Mouse (Mus musculus) E14TG2a.4 (cell line): ENCODE measurements around the gene Nfatc3.

ENCODE experiments used
- H3K27me3 ChIP-seq: 2 replicates; pipeline ENCODE4 v1.6.1; 2014; ENCODE audit warnings: low read length, control low read depth; ENCODE audit not compliant: insufficient read depth
- H3K36me3 ChIP-seq: 2 replicates; pipeline ENCODE4 v1.6.1; 2014; ENCODE audit warnings: low read length, control low read depth; ENCODE audit not compliant: insufficient read depth
- H3K4me1 ChIP-seq: replicated peaks from 2 replicates; pipeline ENCODE4 v1.6.1; 2014; ENCODE audit warnings: low read depth, low read length, control low read depth
- H3K4me3 ChIP-seq: replicated peaks from 2 replicates; pipeline ENCODE4 v1.5.1; 2014; ENCODE audit warnings: mild to moderate bottlenecking, low read length
- H3K9me3 ChIP-seq: 2 replicates; pipeline ENCODE4 v1.6.1; 2014; ENCODE audit warnings: low read length, control low read depth
- CTCF ChIP-seq: conservative IDR thresholded peaks from 2 replicates; pipeline ENCODE4 v1.5.1; 2014; ENCODE audit warnings: low read length
- NANOG ChIP-seq: IDR thresholded peaks from 2 replicates; pipeline ENCODE4 v1.6.1; 2014; ENCODE audit warnings: borderline replicate concordance, low read length, mixed read lengths
- POU5F1 ChIP-seq: IDR thresholded peaks from 2 replicates; pipeline ENCODE4 v1.6.1; 2014; ENCODE audit warnings: low read length, borderline replicate concordance

Nfatc3 gene

DNA sequence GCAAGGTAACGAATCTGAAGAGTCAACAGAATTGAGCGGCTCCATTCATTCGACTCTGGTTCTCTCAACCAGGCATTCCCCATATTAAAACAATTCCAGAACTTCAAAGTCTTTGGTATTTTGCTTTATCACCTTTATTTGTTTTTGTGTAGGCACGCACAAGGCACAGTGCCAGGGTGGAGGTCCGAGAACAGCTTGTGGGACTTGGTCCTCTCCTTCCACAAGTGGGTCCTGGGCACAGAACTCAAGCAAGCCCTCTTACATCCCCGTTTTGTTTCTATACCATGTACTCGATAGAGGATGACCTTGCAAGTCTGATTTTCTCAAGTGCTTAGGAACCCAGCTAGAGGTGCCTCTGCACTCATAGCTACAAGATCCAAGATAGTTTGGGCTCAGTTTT, 80.0 kb downstream of the Nfatc3 start:
- H3K9me3 ChIP-seq, result no peaks in the 10 kb centered on the region
- peaks cover 68% of the 10 kb centered on the region for H3K4me1 ChIP-seq
- TF ChIP-seq CTCF (no peak), NANOG (no peak), POU5F1 (no peak)
- H3K27me3 ChIP-seq, result peaks cover 40% of the 10 kb centered on the region
- H3K36me3 ChIP-seq, result peaks cover 9% of the 10 kb centered on the region
- H3K4me3 ChIP-seq, result peak overlapping the region; percentile 83

DNA sequence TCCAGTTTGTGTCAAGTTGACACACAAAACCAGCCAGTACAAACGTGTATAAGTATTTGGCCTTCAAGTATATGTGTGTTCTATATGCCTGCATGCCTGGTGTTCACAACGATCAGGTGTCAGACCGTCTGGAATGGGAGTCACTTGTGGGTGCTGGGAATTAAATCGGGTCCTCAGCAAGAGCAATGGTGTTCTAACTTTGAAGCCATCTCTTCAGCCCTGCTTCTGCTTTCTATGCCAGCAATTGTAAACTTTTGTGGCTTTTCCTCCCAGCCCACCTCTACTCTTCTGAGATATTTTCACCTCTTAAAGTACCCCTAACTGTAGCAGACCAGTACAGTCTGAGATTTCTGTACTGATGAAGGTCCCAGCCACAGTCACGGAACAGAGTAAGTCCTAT, 81.6 kb downstream of the Nfatc3 start:
- H3K9me3 ChIP-seq, result no peaks in the 10 kb centered on the region
- H3K36me3 ChIP-seq, result no peaks in the 10 kb centered on the region
- no peak overlapping the region for H3K4me3 ChIP-seq
- H3K27me3 ChIP-seq, result peaks cover 29% of the 10 kb centered on the region
- TF ChIP-seq POU5F1, result no peak
- TF ChIP-seq CTCF, result no peak
- TF ChIP-seq NANOG, result no peak
- H3K4me1 ChIP-seq, result peaks cover 52% of the 10 kb centered on the region

DNA sequence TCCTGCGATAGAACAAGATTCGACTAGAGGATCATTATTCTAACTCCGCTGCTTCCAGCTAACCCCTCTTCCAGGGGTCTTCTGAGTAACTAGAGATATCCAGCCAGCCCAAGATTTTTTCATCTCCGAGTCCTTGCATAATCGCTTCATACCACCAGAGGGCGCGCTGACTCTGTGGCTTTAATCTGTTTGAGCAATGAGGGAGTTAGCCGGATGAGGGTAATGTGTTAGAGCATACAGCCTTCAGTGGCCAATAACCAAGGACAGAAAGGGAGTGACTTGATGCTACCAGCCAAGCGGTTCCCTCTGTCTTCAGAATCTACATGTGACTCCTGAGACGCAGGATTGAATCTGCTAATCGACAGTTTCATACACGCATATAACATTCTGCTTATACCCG, 82.1 kb downstream of the Nfatc3 start:
- TF ChIP-seq CTCF (peak; percentile 97), NANOG (no peak), POU5F1 (no peak)
- H3K4me1 ChIP-seq, result peaks cover 46% of the 10 kb centered on the region

DNA sequence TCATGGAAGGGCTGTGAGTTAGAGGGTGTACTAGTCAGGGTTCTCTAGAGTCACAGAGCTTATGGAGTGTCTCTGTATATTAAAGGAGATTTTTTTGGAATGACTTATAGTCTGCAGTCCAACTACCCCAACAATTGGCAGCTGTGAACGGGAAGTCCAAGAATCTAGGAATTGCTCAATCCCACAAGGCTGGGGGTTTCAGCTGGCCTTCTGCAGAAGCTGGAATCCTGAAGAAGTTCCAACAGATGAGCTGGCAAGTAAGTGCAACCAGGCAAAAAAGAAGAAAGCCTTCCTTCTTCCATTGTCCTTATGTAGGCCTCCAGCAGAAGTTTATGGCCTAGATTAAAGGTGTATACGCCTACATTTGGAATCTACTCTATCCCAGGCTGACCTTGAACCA, 86.7 kb downstream of the Nfatc3 start:
- Histone ChIP-seq H3K9me3 (no peaks in the 10 kb centered on the region), H3K4me1 (peaks cover 16% of the 10 kb centered on the region), H3K36me3 (no peaks in the 10 kb centered on the region), H3K4me3 (no peak overlapping the region), H3K27me3 (peaks cover 3% of the 10 kb centered on the region; the same call in 1 of the 2 replicates)
- TF ChIP-seq NANOG (no peak), POU5F1 (no peak), CTCF (no peak)

More for the DNA sequence above, 82.1 kb downstream of the Nfatc3 start:
- no peaks in the 10 kb centered on the region for H3K36me3 ChIP-seq
- no peak overlapping the region for H3K4me3 ChIP-seq
- no peaks in the 10 kb centered on the region for H3K9me3 ChIP-seq
- peaks cover 24% of the 10 kb centered on the region for H3K27me3 ChIP-seq

DNA sequence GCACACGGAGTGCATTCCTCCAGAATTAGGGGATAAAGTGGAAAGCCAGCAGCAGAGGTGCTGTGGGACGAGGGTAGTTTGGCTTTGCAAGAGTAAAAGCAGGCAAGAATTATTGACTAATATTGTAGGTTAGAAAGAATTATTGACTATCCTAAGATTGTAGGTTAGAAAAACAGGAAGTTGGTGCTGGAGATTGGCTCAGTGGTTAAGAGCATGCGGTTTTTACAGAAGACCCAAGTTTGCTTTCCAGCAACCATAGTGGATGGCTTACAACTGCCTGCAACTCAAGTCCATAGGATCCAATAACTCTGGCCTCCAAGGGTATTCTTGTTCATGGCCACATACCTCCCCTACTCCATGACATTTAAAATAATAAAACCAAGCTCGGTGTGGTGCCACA, 87.4 kb downstream of the Nfatc3 start:
- H3K4me1 ChIP-seq, result peaks cover 14% of the 10 kb centered on the region
- H3K9me3 ChIP-seq, result no peaks in the 10 kb centered on the region
- peaks cover 3% of the 10 kb centered on the region; the same call in 1 of the 2 replicates for H3K27me3 ChIP-seq
- no peak overlapping the region for H3K4me3 ChIP-seq
- H3K36me3 ChIP-seq, result no peaks in the 10 kb centered on the region
- TF ChIP-seq NANOG, result no peak
- no peak for TF ChIP-seq POU5F1
- TF ChIP-seq CTCF, result no peak

DNA sequence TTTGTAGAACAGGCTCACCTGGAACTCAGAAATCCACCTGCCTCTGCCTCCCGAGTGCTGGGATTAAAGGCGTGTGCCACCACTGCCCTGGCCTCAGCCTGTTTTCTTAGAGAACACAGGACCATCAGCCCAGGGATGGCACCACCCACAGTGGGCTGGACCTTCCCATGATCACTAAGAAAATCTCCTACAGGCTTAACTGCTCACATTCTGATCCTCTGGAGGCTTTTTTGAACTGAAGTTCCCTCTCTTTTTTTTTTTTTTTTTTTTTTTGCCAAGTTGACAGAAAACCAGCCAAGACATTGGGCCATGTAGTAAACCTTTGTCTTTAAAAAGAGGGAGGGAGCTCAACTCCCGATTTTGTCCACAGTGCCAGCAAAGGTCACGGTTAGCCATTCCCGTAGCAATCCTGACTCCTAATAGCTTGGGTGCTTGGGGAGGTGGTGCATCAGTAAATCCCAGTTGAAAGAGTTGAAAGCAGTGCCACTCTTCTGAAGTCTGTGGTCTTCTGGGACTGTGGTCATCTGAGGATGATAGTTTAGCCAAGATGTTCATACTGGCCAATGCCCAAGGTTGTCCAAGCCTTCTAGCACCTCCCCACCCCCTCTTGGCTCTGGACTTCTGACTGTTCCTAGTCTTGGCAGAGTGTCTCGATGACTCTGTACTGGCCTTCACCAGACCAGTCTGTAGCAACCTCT, 89.4 kb downstream of the Nfatc3 start:
- Histone ChIP-seq H3K4me1 (peaks cover 23% of the 10 kb centered on the region), H3K9me3 (no peaks in the 10 kb centered on the region), H3K4me3 (no peak overlapping the region), H3K36me3 (peaks cover 10% of the 10 kb centered on the region), H3K27me3 (peaks cover 3% of the 10 kb centered on the region; the same call in 1 of the 2 replicates)
- TF ChIP-seq CTCF (no peak), NANOG (no peak), POU5F1 (no peak)

DNA sequence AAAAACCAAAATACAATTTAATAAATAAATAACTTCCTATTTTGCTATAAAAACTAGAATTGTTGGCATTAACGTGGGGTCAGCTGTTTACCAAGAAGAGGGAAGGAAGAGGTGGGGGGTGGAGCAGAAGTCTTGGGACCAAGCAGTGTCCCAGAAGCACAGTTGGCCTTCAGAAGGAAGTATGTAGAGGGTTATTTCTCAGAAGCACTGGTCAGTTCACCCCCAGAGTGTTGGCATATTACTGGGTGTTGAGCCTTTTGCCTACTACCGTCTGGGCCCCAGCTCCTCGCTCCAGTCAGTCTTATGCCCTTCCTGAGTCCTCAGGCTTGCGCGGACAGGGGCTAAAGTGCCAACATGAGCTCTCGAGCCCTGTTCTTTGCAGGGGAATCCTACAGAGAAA, 90.4 kb downstream of the Nfatc3 start:
- peaks cover 3% of the 10 kb centered on the region; the same call in 1 of the 2 replicates for H3K27me3 ChIP-seq
- TF ChIP-seq NANOG, result no peak
- no peak for TF ChIP-seq POU5F1
- no peak for TF ChIP-seq CTCF
- peaks cover 19% of the 10 kb centered on the region for H3K36me3 ChIP-seq
- H3K4me1 ChIP-seq, result peaks cover 29% of the 10 kb centered on the region
- no peaks in the 10 kb centered on the region for H3K9me3 ChIP-seq
- no peak overlapping the region for H3K4me3 ChIP-seq

DNA sequence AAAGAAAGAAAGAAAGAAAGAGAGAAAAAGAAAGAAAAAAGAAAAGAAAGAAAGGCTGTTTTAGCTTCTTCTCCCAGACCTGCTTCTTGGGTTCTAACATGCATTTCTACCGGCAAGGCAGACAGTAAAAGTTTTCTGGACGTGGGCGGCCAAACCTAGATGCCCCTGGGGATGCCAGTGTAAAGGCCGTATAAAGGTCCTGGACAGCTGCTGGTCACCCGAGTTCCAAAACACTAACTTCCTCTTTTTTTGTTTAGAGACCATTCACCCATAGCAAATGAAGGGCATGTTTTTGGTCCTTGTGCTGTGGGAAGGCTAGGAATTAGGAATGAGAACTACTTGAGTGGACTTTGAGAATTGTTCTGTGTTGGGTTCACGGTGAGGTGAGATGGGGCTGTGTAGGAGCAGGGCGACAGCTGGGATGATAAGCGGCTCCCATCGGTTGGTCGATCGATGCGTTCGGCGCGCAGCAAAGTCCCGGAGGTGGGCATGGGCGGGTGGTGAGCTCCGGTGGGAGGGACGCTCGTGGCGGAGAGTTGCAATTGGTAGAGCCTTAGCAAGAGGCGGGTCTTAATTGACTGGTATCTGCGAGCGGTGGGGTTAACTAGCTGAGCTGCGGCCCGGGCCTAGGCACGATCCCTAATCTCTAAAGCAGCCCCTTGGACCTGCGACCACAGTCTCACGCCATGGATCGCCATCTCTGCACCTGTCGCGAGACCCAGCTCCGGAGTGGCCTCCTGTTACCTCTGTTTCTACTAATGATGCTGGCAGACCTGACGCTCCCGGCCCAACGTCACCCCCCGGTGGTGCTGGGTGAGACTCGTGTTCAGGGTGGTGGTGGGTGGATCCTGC, 91.4 kb downstream of the Nfatc3 start, which contains the start of gene Pla2g15:
Gene Pla2g15 (plus strand): TSS at position 599 of the 852 bp plus-strand sequence.
- TF ChIP-seq POU5F1, result no peak
- TF ChIP-seq NANOG, result no peak
- no peak for TF ChIP-seq CTCF
- Histone ChIP-seq H3K9me3 (no peaks in the 10 kb centered on the region), H3K36me3 (peaks cover 28% of the 10 kb centered on the region), H3K27me3 (no peaks in the 10 kb centered on the region), H3K4me3 (peak within 1 kb of the TSS; percentile 90), H3K4me1 (peaks cover 29% of the 10 kb centered on the region)
